Mouse (Mus musculus) thymus, adult 2 months (tissue): ENCODE data around the gene Lrrc71. TPM values are rescaled to one million over a fixed set of nuclear protein-coding genes. Genes with fewer than 3 reads are reported as not detected.

Source experiments
- DNase-seq: peaks from one replicate; pipeline ENCODE4 v3.0.0; 2021
- H3K27ac ChIP-seq: fragments of 200-500 bp; 2 replicates; pipeline ENCODE4 v1.5.1; 2012; ENCODE audit warnings: low read length, control low read depth; ENCODE audit not compliant: control insufficient read depth, insufficient read depth
- H3K27me3 ChIP-seq: fragments of 200-500 bp; 2 replicates; pipeline ENCODE4 v1.6.1; 2012; ENCODE audit warnings: mild to moderate bottlenecking, low read length, moderate library complexity, mixed read lengths; ENCODE audit not compliant: control insufficient read depth, insufficient read depth
- H3K36me3 ChIP-seq: fragments of 200-500 bp; 2 replicates; pipeline ENCODE4 v1.6.1; 2012; ENCODE audit warnings: mild to moderate bottlenecking, low read length, moderate library complexity; ENCODE audit not compliant: control insufficient read depth, insufficient read depth
- H3K4me1 ChIP-seq: fragments of 200-500 bp; replicated peaks from 2 replicates; pipeline ENCODE4 v1.6.1; 2012; ENCODE audit warnings: low read length; ENCODE audit not compliant: control insufficient read depth, insufficient read depth
- H3K4me3 ChIP-seq: fragments of 200-500 bp; 2 replicates; pipeline ENCODE4 v1.5.1; 2012; ENCODE audit warnings: mild to moderate bottlenecking, low read length, control low read depth, moderate library complexity; ENCODE audit not compliant: control insufficient read depth, insufficient read depth
- CTCF ChIP-seq: fragments of 200-500 bp; IDR thresholded peaks from 2 replicates; pipeline ENCODE4 v1.5.1; 2012; ENCODE audit warnings: mild to moderate bottlenecking, control low read depth, low read length, moderate library complexity, borderline replicate concordance; ENCODE audit not compliant: control insufficient read depth, poor library complexity, insufficient read depth; ENCODE audit errors: extremely low read depth
- POLR2A ChIP-seq: fragments of 200-500 bp; IDR thresholded peaks from 2 replicates; pipeline ENCODE4 v1.6.1; 2012; ENCODE audit warnings: mild to moderate bottlenecking, low read length, control low read depth, moderate library complexity; ENCODE audit not compliant: control insufficient read depth, poor library complexity, insufficient read depth; ENCODE audit errors: extremely low read depth
- WGBS: fragments of 180-500 bp; shearing (Covaris S2); methylation state at CpG from one replicate; pipeline ENCODE4 v1.1.7; 2018; 5-methylcytosine and 5-hydroxymethylcytosine counted together
- polyA plus RNA-seq: library from polyadenylated mRNA; depleted of rRNA; stranded (reverse); fragments of >200 nt; gene quantifications from 2 replicates; pipeline ENCODE4 v1.2.3, GENCODE M21; 2012

The Lrrc71 gene
- polyA plus RNA-seq, 1 experiment = 0.39 TPM

- Histone ChIP-seq H3K27ac (no peak overlapping the region), H3K36me3 (no peaks in the 10 kb centered on the region), H3K27me3 (no peaks in the 10 kb centered on the region), H3K4me3 (no peak overlapping the region), H3K4me1 (no peaks in the 10 kb centered on the region)
- 85% methylated on average over 6 of the region's 6 CpGs for WGBS
- DNase-seq = no peak
- TF ChIP-seq POLR2A = no peak
- no peak for TF ChIP-seq CTCF
These were observed 37.3 kb upstream of the Lrrc71 start for GRCm38 (mm10) chr3:87785626-87786214.

GRCm38 (mm10) chr3:87785156-87785555, 36.7 kb upstream of the Lrrc71 start:
- DNase-seq = no peak
- TF ChIP-seq CTCF (no peak), POLR2A (no peak)
- WGBS = 66% methylated on average over 5 of the region's 5 CpGs
- no peak overlapping the region for H3K27ac ChIP-seq
- no peak overlapping the region for H3K4me3 ChIP-seq
- H3K27me3 ChIP-seq = no peaks in the 10 kb centered on the region
- no peaks in the 10 kb centered on the region for H3K4me1 ChIP-seq
- H3K36me3 ChIP-seq = no peaks in the 10 kb centered on the region

GRCm38 (mm10) chr3:87783282-87784023, 35.0 kb upstream of the Lrrc71 start:
- no peaks in the 10 kb centered on the region for H3K4me1 ChIP-seq
- TF ChIP-seq POLR2A (no peak), CTCF (no peak)
- no peaks in the 10 kb centered on the region for H3K36me3 ChIP-seq
- H3K4me3 ChIP-seq = no peak overlapping the region
- H3K27ac ChIP-seq = no peak overlapping the region
- DNase-seq = no peak
- WGBS = 91% methylated on average over 25 of the region's 25 CpGs
- H3K27me3 ChIP-seq = no peaks in the 10 kb centered on the region

- Histone ChIP-seq H3K4me3 (no peak overlapping the region), H3K36me3 (no peaks in the 10 kb centered on the region), H3K4me1 (no peaks in the 10 kb centered on the region), H3K27me3 (no peaks in the 10 kb centered on the region), H3K27ac (no peak overlapping the region)
- DNase-seq = no peak
- 52% methylated on average over 2 of the region's 2 CpGs for WGBS
- no peak for TF ChIP-seq POLR2A
- no peak for TF ChIP-seq CTCF
These were observed 30.7 kb upstream of the Lrrc71 start for GRCm38 (mm10) chr3:87779086-87779485.

GRCm38 (mm10) chr3:87778283-87778682, 29.9 kb upstream of the Lrrc71 start:
- DNase-seq = no peak
- H3K4me1 ChIP-seq = no peaks in the 10 kb centered on the region
- no peaks in the 10 kb centered on the region for H3K27me3 ChIP-seq
- 68% methylated on average over 23 of the region's 23 CpGs for WGBS
- TF ChIP-seq POLR2A (no peak), CTCF (no peak)
- no peak overlapping the region for H3K4me3 ChIP-seq
- no peaks in the 10 kb centered on the region for H3K36me3 ChIP-seq
- H3K27ac ChIP-seq = no peak overlapping the region

- no peak overlapping the region for H3K4me3 ChIP-seq
- H3K27me3 ChIP-seq = no peaks in the 10 kb centered on the region; the same call in 1 of the 2 replicates
- 65% methylated on average over 6 of the region's 6 CpGs for WGBS
- no peak overlapping the region for H3K27ac ChIP-seq
- H3K36me3 ChIP-seq = no peaks in the 10 kb centered on the region
- DNase-seq = no peak
- TF ChIP-seq CTCF = no peak
- TF ChIP-seq POLR2A = no peak
- peaks cover 9% of the 10 kb centered on the region for H3K4me1 ChIP-seq
These were observed 22.7 kb upstream of the Lrrc71 start for GRCm38 (mm10) chr3:87771088-87771487.
